Mouse (Mus musculus) CD4-positive helper T cell, adult 2 months (primary cell): ENCODE measurements around the gene Rxfp4.
"Not testable (repeated sequence)": the region's sequence is repeated elsewhere in the genome, so short reads cannot be mapped to it uniquely, and the experiment has no call there.

Experiments used
- DNase-seq: peaks from one replicate; pipeline ENCODE4 v3.0.0-alpha.2; 2012; ENCODE audit warnings: low read depth, missing footprints, low spot score

The Rxfp4 gene

DNA sequence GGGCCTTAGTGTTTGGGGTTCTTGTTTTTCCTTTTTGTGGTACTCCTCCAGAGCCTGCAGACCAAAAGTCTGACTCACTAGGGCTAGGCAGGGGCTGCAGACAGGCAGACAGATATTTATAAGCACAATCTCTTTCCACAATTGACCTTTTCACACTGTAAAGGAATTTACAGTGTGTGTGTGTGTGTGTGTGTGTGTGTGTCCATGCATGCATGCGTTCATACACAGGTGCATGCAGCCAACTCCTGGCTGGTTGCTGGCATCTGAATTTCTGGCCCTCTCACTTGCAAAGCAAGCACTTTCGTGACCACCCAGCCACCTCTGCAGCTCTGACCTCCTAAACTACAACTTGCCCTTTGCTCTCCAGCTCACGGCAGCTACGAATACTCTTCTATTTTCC lies 43.9 kb downstream of the Rxfp4 start:
- DNase-seq, result no peak

DNA sequence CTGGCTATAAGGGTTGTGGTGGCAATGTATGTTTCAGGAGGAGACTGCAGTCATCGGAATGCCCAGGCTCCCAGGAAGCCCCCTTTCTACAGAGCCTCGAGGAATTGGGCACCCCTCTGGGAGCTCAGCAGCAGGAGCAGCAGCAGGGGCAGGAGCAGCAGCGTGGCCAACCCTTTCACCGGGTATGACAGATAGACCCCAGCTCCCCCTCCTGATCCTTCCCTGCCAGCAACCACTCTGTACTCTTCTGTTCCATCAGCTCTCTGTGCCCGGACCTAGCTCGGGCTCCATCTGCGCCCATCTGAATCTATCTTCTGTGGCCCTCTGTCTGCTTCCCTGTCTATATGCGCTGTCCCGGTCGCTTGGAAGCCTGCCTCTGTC lies 45.2 kb downstream of the Rxfp4 start:
- no peak for DNase-seq

DNA sequence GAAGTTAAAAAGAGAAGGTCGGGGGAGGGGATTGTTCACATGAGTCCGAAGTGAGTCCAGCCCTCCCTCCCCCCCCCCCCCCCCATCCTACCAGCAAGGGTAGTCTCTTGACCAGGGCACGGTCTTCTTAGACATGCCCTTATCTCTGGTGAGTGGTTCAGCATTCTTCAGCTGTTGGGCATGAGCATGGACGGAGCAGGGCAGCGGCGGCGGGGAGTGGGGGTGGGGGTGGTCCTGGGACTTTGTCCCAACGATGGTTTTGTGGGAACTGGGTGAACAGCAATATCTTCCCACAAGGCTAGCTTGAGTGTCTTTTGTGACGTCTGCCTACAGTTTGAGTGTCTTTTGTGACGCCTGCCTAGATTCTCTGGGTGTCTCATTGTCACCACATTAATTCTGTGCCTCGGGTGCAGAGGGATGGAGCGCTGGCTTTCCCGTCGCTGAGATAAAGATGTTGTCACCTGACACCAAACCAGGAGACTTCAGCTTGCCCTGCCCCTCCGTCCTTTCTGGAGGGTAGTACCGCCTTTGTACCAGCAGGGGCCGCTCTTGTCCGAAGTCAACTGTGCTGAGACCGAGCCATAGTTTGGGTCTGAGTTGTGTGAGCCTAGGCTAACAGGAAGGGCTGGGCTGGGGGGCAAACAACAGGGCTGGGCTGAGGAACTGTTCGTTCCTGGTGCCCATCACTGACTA lies 45.7 kb downstream of the Rxfp4 start:
- DNase-seq, result peak; percentile 82

DNA sequence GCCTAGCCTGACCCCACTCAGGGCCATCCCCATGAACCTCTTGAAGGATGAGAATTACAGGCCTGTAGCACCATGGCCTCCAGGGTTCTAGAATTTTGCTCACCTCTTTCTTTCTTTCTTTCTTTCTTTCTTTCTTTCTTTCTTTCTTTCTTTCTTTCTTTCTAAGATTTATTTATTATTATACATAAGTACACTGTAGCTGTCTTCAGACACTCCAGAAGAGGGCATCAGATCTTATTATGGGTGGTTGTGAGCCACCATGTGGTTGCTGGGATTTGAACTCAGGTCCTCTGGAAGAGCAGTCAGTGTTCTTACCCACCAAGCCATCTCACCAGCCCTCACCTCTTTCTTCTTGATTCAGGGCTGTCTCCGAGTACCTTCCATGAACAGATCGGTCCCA lies 47.3 kb downstream of the Rxfp4 start, which contains the start of gene Arhgef2:
Gene Arhgef2, plus strand, starts transcription at position 301 of the 400 bp plus-strand sequence.
- not testable (repeated sequence) for DNase-seq

DNA sequence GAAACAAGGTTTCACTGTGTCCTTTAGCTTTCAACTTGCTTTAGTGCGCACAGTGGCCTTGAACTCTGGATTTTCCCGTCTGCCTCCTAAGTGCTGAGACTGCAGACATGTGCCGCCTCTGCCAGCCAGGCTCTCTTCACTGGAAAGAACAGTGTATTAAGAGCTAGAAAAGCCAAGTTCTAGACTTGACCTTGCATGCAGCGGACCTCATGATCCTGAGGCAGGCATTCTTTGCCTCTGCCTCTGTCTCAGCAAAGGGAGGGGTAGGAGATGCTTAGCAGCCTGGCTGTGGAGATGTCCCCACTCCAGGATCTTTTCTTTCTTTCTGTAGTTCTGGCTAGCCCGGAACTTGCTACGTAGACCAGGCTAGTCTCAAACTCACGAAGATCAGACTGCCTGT lies 48.1 kb downstream of the Rxfp4 start:
- DNase-seq, result no peak

DNA sequence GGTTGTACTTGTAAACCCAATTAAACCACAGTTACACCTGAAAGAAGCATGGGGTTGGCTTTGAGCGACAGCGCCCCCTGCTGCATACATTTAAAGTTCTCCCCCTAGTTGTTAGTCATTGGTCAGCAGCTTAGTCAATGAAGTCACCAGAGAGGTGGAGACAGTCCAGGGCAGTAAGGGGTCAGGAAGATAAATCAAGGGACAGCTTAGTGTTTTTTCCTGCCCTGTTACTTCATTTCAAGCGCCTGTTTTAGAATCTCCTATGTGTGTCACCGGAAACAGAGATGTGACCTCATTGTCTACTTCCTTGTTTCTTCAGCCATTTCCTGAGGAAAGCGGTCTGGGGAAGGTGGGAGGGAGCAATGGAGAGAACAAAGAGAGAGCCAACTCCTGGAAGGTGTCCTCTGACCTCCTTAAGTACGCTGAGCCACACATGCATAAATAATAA lies 49.2 kb downstream of the Rxfp4 start:
- peak; percentile 74 for DNase-seq

DNA sequence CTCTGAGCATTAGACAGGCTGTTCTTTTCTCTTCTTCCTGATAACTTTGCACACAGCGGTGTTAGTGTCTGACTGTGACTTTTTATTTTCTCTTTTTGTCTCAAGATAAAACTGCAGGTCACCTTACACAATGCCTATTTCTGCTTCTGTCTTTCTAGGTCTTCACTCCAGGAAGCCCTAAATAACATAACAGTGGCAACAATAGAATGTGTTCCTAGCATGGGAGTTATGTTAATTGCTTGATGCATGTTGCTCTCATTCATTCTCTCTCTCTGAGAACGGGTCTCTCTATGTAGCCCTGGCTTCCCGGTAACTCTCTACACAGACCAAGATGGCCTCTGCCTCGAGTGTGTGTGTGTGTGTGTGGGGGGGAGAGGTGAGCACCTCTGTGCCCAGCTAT lies 50.5 kb downstream of the Rxfp4 start:
- no peak for DNase-seq
